Mouse (Mus musculus) lung, adult 2 months (tissue): ENCODE data around the gene Tnfrsf19. TPM values are rescaled to one million over a fixed set of nuclear protein-coding genes. Genes with fewer than 3 reads are reported as not detected.

Experiments used
- DNase-seq: peaks from one replicate; pipeline ENCODE4 v3.0.0; 2022
- H3K4me1 ChIP-seq: fragments of 200-500 bp; 2 replicates; pipeline ENCODE4 v1.6.1; 2011; ENCODE audit warnings: low read length; ENCODE audit not compliant: control insufficient read depth, insufficient read depth
- H3K4me3 ChIP-seq: fragments of 200-500 bp; replicated peaks from 2 replicates; pipeline ENCODE3; 2011; ENCODE audit warnings: low read depth, mild to moderate bottlenecking, control low read depth, low read length; ENCODE audit errors: extremely low read depth
- CTCF ChIP-seq: fragments of 200-500 bp; IDR thresholded peaks from 2 replicates; pipeline ENCODE4 v1.5.1; 2011; ENCODE audit warnings: mild to moderate bottlenecking, low read length, control low read depth; ENCODE audit not compliant: insufficient read depth
- POLR2A ChIP-seq: fragments of 200-500 bp; IDR thresholded peaks from 2 replicates; pipeline ENCODE4 v1.6.1; 2011; ENCODE audit warnings: low read depth, mild to moderate bottlenecking, control low read depth, low read length, borderline replicate concordance; ENCODE audit errors: extremely low read depth
- WGBS: fragments of 180-500 bp; shearing (Covaris S2); methylation state at CpG from one replicate; pipeline ENCODE4 v1.1.7; 2018; 5-methylcytosine and 5-hydroxymethylcytosine counted together
- polyA plus RNA-seq: library from polyadenylated mRNA; depleted of rRNA; stranded (reverse); fragments of >200 nt; gene quantifications from 2 replicates; pipeline ENCODE4 v1.2.3, GENCODE M21; 2012

The Tnfrsf19 gene
- polyA plus RNA-seq, 1 experiment: 71.4 TPM

DNA sequence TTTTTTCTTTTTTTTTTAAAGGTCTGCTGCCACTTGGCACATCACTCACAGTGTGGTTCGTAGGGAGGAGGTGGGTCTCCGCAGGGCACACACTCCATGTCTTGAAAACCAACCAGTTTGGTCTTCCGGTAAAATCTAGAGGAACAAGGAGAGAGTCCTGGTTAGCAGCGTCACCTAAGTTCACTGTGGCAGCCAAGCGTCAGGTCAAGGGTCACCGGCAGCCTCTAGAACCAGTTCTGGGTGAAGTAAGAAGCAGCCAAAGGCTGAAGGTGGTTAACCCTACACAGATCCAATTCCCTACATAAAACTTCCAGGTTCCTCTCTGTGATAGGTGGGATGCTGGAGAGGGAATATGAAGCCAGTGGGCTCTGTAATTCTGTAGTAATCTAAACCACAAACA lies 49.7 kb downstream of the Tnfrsf19 start:
- no peak overlapping the region for H3K4me3 ChIP-seq
- no peak for DNase-seq
- WGBS: 73% methylated on average over 6 of the region's 6 CpGs

DNA sequence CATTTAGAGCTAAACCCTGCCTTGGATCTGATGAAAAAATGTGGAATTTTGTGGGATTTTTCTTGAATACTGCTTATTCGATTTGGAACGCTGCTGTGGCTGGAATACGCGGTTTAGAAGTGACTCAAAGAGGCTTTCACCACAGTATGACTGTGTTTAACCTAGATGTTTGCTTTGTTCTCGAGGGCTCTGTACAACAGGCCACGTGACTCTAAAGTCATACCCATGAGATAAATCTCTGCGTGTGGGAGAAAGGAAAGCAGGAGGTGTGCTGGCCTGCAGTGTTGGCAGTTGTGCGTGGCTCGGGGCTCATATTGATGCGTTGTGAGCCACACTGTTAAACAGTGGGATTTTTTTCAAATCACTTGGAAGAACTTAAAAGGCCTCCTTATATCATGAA lies 52.8 kb downstream of the Tnfrsf19 start:
- no peak overlapping the region for H3K4me3 ChIP-seq
- DNase-seq: peak; percentile 36
- H3K4me1 ChIP-seq: peaks cover 4% of the 10 kb centered on the region; the same call in 1 of the 2 replicates
- 55% methylated on average over 10 of the region's 10 CpGs for WGBS
- TF ChIP-seq CTCF: no peak
- TF ChIP-seq POLR2A: no peak

More for the DNA sequence above, 49.7 kb downstream of the Tnfrsf19 start:
- peaks cover 4% of the 10 kb centered on the region; the same call in 1 of the 2 replicates for H3K4me1 ChIP-seq
- no peak for TF ChIP-seq CTCF
- no peak for TF ChIP-seq POLR2A

DNA sequence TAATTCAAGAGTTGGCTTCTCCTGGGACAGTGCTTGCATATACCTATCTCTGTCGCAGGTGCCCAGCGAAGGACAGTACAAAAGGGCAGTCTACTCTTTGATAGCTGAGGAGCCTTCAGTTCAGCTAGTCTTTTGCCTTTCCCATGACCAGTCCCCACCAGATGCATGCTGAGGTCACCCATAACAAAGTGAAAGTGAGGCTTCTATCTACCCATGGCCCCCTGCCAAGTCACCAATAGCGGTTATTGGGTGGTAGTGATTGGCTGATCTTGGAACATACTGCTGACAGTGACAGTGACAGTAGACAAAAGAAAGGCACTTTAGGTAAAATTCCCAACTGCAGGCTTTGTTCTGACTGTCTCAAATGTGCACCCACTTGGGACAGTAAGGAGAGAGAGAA lies 53.2 kb downstream of the Tnfrsf19 start:
- no peak for DNase-seq
- H3K4me1 ChIP-seq: peaks cover 4% of the 10 kb centered on the region; the same call in 1 of the 2 replicates
- TF ChIP-seq POLR2A (no peak), CTCF (no peak)
- H3K4me3 ChIP-seq: no peak overlapping the region
- 64% methylated on average over 3 of the region's 3 CpGs for WGBS

DNA sequence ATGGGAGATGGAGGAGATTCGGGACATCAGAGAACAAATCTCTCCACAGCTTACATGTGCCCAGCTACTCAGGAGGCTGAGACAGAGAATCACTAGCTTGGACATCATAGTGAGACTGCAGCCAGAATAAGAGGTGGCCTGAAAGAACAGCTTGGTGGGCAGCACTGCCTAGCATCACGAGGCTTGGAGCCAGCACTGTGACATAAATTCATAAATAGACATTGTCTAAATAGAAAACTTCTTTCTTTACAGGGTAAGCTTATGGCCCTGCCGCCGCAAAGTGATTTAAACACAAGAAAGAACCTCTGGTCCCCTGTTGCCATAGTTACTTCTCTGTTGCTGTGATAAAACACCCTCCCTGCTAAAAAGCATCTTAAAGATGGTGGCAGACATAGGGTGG lies 54.1 kb downstream of the Tnfrsf19 start:
- TF ChIP-seq POLR2A: no peak
- no peak for TF ChIP-seq CTCF
- no peak overlapping the region for H3K4me3 ChIP-seq
- DNase-seq: no peak
- WGBS: 91% methylated on average over 4 of the region's 4 CpGs
- H3K4me1 ChIP-seq: peaks cover 4% of the 10 kb centered on the region; the same call in 1 of the 2 replicates

DNA sequence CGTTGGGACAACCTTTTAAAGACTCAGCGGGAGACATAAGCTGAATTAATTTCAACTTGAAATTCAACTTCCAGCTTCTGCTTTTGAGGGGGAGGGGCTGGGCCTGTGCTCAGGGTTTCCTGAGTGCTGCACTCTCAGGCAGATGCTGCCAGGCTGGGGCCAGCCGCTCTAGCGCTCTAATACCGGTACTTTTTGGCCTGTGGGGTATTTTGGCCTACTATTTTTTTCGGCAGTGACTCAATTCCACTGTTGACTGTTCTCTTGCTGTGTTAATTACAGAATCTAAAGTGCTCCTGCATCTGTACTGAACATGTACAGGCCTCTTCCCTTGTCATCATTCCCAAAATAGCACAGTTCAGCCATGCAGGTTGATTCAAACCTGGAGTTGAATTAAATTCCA lies 58.1 kb downstream of the Tnfrsf19 start:
- no peak overlapping the region for H3K4me3 ChIP-seq
- TF ChIP-seq CTCF: no peak
- TF ChIP-seq POLR2A: no peak
- peaks cover under 1% of the 10 kb centered on the region; the same call in 1 of the 2 replicates for H3K4me1 ChIP-seq
- WGBS: 49% methylated on average over 6 of the region's 6 CpGs
- no peak for DNase-seq

DNA sequence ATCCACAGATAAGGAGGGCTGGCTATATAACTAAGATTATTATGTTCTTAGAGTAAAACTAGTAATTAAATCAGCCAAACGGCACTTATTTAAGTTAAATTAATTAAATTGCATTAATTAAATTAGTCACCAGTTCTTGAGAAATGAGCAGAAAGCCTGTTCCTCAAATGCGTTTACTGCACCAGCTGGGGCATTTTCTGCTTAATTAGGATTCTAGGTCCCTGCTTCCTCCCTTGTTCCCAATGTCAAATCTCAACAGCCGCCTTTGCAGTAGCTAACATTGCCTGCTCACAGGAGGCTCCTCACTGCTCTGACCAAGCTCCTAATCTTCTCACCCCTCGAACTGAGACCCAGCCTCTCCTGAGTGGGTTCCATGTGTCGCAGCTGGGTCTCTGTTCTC lies 59.4 kb downstream of the Tnfrsf19 start:
- TF ChIP-seq POLR2A (no peak), CTCF (no peak)
- DNase-seq: no peak
- Histone ChIP-seq H3K4me1 (no peaks in the 10 kb centered on the region; the same call in 1 of the 2 replicates), H3K4me3 (no peak overlapping the region)
- 82% methylated on average over 5 of the region's 5 CpGs for WGBS

DNA sequence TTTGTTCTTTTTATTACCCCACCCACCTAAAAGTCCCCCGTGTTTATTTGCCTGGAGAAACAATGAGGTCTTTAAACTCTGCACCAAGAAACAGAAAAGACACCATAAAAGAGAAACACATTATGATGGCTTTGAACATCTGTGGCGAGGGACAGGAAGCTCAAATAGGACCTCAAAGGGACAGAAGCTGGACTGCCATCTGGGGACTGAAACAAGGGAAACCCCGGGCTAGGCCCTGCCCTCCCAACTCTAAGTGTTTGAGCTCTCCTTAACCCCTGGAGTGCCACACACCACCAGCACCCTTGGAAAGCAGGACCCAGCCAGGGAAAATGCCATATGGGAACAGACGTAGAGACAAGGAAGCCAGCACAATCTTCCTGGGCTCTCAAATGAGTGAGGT lies 61.2 kb downstream of the Tnfrsf19 start:
- DNase-seq: no peak
- TF ChIP-seq POLR2A: no peak
- no peak for TF ChIP-seq CTCF
- Histone ChIP-seq H3K4me3 (no peak overlapping the region), H3K4me1 (no peaks in the 10 kb centered on the region; the same call in 1 of the 2 replicates)
- 39% methylated on average over 4 of the region's 4 CpGs for WGBS

DNA sequence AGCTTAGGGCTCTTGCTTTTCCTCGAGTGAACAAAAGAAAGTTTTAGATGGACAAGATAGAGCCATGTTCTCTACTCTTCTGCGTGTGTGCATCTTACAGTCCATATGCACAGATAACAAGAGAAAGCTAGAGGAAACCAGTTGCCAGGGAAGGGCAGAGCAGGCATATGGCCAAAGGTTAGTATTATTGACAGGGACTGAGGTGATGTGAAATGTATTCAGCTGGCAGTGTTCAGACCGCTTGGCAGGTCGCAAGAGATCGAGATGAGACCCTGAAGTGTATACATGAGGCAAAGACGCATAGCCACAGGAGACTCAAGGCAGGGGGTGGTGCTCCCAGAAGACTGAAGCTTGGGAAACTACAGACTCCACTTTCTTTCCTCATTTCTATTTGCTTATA lies 62.0 kb downstream of the Tnfrsf19 start:
- no peak for TF ChIP-seq CTCF
- no peak for TF ChIP-seq POLR2A
- 56% methylated on average over 6 of the region's 6 CpGs for WGBS
- H3K4me1 ChIP-seq: no peaks in the 10 kb centered on the region; the same call in 1 of the 2 replicates
- H3K4me3 ChIP-seq: no peak overlapping the region
- DNase-seq: no peak

DNA sequence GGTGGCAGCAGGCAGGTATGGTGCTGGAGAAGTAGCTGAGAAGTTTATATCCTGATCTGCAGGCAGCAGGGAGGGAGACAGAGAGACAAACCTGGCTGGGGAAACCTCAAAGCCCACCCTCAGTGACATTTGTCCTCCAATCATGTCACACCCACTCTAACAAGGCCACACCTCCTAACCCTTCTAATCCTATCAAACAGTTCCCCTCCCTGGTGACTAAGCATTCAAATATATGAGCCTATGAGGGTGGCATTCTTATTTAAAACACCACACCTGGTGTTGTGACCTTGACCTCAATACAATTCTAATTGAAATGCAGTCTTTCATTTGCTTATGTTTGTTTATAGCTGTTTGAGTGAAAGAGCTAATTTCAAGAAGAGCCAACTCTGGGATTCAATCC lies 64.2 kb downstream of the Tnfrsf19 start:
- Histone ChIP-seq H3K4me1 (no peaks in the 10 kb centered on the region; the same call in 1 of the 2 replicates), H3K4me3 (no peak overlapping the region)
- no peak for DNase-seq
- TF ChIP-seq POLR2A (no peak), CTCF (no peak)

DNA sequence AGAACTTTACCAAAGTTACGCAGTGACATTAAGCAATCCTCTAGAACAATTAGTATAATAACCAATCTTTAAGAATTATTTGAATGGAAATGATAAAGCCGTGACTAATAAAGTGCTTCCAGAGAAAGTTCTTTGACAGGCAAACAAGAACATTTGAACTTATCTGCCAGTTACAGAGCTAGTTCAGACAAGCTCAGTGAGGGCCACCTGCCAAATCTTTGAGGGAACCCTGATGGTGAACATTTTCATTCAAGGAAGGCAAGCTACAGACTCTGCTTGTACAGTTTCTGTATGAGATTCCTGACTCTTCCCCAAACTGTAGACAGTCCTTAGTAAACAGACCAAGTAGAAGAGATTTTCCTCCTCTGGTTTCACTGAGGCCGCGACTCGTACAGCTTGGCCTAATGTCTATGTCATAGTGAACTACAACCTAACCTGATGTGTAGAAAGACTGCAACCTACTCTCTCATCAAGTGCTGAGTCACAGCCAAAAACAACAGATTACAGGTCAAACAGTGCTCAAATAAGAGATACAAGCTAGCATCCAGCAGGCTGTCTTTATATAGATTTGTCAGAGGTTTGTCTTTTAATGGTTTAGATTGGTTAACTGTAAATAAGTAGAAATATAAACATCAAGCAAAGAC lies 65.9 kb downstream of the Tnfrsf19 start:
- H3K4me1 ChIP-seq: no peaks in the 10 kb centered on the region; the same call in 1 of the 2 replicates
- no peak overlapping the region for H3K4me3 ChIP-seq
- TF ChIP-seq CTCF (no peak), POLR2A (no peak)
- 81% methylated on average over 5 of the region's 5 CpGs for WGBS
- no peak for DNase-seq
